Mouse (Mus musculus) left cerebral cortex, adult 2 months (tissue): ENCODE data around the gene Tbc1d22a. TPM values are rescaled to one million over a fixed set of nuclear protein-coding genes. Genes with fewer than 3 reads are reported as not detected.
A peak's percentile ranks its signal among the peaks of the same experiment; 100 is the strongest.
"Not testable (repeated sequence)": the region's sequence is repeated elsewhere in the genome, so short reads cannot be mapped to it uniquely, and the experiment has no call there.

ENCODE experiments used
- DNase-seq, 2 experiments: peaks; one replicate each; pipeline ENCODE4 v3.0.0; 2021 to 2022; ENCODE audit warnings: low spot score in 2 of 2, mixed read lengths in 1 of 2; ENCODE audit errors: extremely low spot score in 1 of 2
- H3K27ac ChIP-seq: fragments of 200-600 bp; 2 replicates; pipeline ENCODE4 v1.8.1; 2022
- H3K4me3 ChIP-seq: fragments of 200-600 bp; 2 replicates; pipeline ENCODE4 v1.8.1; 2022
- CTCF ChIP-seq: fragments of 200-600 bp; IDR thresholded peaks from 2 replicates; pipeline ENCODE4 v1.8.1; 2022; ENCODE audit warnings: antibody characterized with exemption, mild to moderate bottlenecking, moderate library complexity
- intact Hi-C: fragments of 180-260 bp; cut with DNase I; formaldehyde crosslinking; loops from one replicate; pipeline ENCODE4 v1.15.1; 2025
- total RNA-seq, 2 experiments: library from RNA; stranded (reverse); gene quantifications; 2 replicates each; pipeline ENCODE4 v1.2.3; 2021

The Tbc1d22a gene
- total RNA-seq, 2 experiments from 2014 or later = 32.8 to 34.3 TPM

DNA sequence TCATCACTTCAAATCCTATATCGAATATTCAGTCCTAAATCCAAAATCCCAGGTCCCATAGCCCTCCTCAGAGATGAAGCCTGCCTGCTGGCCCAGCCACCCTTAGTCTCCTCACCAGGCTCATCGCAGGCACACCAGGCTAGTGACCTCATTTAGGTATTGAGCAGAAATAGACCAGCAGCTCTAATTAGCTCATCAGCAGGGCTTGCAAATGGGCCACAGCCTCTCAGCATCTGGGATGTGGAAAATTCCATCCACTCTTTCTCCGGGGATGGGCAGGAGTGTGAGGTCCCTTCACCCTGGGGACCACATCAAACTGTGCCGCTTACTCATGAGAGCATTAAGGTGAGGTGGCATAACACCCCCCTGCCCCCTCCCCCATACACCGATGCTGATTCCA, 15.2 kb upstream of the Tbc1d22a start:
- intact Hi-C loops = no loop called here
- Histone ChIP-seq H3K4me3 (no peak overlapping the region), H3K27ac (peak overlapping the region; percentile 67)
- no peak for TF ChIP-seq CTCF
- no peak for DNase-seq

DNA sequence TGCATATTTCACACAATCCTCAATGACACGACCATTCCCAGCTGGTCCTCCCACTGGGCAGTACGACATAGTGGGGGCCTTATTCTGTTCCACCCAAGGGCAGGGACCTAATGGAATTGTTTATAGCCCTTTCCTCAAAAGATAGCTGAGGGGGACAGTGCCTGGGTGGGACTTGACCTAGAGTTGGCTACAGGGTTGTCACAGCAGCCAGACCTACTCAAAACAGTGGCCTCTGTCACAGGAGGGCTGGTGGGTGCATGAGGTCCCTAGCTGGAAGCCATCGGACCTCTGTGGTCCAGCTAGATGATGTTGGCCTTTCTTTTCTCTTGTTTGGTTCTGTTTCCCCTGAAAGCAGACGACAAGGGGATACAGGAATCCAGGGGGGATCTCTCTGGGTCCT, 14.8 kb upstream of the Tbc1d22a start:
- TF ChIP-seq CTCF = no peak
- intact Hi-C loops = no loop called here
- Histone ChIP-seq H3K27ac (peak overlapping the region; percentile 67), H3K4me3 (no peak overlapping the region)
- DNase-seq = no peak

DNA sequence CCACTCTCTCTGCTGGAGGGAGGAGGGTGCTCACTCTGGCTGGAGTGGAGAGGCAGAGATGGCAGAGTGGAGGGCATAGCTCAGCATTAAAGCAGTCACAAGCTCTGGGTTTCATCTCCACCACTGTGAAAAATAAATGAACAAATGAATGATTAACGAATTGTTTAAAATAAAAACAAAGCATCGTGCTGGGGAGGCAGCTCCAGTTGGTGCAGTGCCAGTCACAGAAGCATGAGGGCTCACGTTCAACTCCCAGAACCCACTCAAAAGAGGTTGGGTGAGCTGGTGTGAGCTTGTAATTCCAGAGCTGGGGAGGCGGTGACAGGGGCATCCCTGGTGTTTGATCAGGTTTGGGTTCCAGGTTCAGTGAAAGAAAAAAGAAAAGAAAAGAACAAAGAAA, 14.1 kb upstream of the Tbc1d22a start:
- no peak overlapping the region for H3K4me3 ChIP-seq
- no peak for TF ChIP-seq CTCF
- H3K27ac ChIP-seq = peak overlapping the region; percentile 67
- DNase-seq = no peak
- intact Hi-C loops = no loop called here

DNA sequence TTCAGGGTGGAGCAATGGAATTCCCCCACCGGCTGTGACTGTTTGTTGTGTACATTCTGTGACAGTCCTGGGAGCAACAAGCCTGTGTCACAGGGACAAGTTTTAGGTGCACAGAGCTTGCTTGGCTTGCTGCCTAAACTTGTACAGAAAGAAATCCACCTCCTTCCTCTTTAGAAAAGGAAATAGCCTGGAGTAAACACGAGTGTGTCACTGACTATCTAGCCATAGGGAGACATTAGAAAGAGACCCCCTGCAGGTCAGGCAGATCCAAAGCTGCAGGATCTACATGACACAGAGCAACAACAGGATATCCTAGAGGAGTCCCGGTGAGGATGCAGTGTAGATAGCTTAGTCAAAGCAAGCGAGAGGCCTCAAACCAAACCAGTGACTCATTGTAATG, 13.2 kb upstream of the Tbc1d22a start:
- no peak overlapping the region; the same call in 1 of the 2 replicates for H3K27ac ChIP-seq
- H3K4me3 ChIP-seq = no peak overlapping the region
- intact Hi-C loops = no loop called here
- DNase-seq = no peak
- TF ChIP-seq CTCF = no peak

DNA sequence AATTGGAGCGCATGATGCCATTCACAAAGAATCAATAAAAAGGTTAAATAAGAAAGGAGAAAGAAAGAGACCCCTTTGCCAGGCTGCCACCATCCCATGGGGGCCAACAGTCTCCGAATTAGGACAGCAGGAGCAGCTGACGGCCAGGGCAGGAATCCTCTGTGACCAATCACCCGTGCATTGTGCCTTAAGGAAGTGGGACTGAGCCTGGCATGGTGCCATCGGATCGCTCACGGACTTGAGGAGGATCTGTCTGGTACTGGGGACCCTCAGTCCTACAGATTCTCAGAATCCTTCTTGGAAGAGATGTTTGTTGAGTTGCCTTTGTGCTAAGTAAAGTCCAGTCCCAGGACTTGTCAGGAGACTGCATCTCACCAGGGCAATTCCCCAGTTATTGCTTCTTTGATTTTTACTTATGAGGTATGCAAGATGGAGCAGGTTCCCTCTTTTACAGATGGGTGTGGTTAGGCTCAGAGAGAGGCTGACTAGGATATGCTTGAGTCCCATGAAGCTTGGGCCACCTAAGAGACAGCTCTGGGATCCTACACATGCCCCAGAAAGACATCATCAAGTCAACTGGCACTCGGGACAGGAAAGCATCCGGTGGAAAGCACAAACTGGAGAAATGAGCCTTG, 12.4 kb upstream of the Tbc1d22a start:
- H3K27ac ChIP-seq = no peak overlapping the region
- no peak for DNase-seq
- TF ChIP-seq CTCF = no peak

DNA sequence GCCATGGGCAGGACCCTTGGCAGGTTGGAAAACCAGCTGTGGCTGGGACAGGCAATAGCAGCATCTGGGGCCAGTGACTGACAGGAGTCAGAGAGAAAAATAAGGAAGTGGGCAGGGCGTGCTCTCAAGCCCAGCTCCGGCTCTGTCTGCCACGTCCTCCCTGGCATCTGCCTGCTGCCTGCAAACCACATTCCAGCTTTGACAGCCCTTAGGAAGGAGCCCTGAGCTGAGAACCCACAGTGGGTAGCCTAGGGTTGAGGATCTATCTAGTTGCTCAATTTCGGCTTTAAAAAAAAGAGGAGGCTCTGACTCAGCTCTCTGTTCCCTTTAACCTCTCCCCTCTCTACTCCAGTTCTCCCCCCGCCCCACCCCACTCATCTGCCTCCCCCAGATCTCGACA, 11.6 kb upstream of the Tbc1d22a start:
- DNase-seq = no peak
- intact Hi-C loops = no loop called here
- no peak overlapping the region for H3K4me3 ChIP-seq
- TF ChIP-seq CTCF = no peak
- no peak overlapping the region for H3K27ac ChIP-seq

More for the DNA sequence above, 12.4 kb upstream of the Tbc1d22a start:
- H3K4me3 ChIP-seq = no peak overlapping the region
- intact Hi-C loops = no loop called here

DNA sequence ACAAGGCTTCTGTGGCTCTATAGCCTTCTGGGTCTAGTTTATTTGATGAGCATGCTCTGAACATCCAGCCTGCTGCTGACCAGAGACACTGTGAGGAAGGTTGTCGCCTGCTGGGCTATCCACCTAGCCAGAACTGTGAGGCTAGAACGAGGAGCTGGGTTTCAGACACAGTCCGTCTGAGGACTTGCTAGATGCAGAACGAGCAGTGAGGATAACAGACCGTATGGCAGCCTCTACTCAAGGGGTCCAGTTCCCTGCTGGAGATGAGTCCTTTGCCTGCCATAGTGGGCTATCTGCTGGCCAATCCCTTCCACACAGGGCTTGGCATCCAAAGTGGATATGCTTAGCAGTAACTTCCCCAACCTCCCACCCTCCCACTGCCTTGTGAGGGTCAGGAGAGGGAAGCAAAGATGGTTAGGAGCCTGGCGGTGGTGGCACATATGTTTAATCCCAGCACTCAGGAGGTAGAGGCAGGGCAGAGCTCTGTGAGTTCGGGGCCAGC, 10.9 kb upstream of the Tbc1d22a start:
- DNase-seq = no peak
- H3K27ac ChIP-seq = no peak overlapping the region
- no peak overlapping the region for H3K4me3 ChIP-seq
- no peak for TF ChIP-seq CTCF
- intact Hi-C loops = no loop called here

DNA sequence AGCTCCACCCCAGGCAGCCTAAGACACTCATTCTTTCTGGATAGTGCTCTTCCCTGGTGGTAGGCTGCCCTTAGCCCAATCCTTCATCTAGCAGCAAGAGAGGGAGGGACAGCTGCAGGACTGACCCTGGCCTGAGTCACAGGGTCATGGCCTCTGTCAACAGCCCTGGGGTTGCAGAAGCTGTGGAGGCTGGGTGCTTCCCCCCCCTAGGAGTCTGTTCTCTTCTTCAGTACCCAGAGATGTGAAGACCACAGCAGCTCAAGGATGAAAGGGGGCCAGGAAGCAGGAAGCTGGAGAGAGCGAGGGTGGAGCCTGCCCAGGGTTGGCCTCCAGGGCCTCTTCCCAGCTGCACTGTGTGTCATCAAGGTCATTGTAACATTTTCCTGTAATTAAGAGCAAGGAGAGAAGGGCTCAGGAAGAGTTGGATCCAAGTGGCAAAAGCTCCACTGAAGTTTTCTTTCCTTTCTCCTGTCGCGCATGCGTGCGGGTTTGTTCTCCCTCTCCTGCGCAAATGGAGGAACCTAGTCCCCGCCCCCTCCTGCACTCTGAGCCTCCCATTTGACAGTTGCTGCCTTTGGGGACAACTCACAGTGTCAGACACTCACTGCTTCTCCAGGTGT, 10.2 kb upstream of the Tbc1d22a start:
- H3K4me3 ChIP-seq = no peak overlapping the region
- no peak for DNase-seq
- H3K27ac ChIP-seq = no peak overlapping the region
- TF ChIP-seq CTCF = no peak
- intact Hi-C loops = no loop called here

DNA sequence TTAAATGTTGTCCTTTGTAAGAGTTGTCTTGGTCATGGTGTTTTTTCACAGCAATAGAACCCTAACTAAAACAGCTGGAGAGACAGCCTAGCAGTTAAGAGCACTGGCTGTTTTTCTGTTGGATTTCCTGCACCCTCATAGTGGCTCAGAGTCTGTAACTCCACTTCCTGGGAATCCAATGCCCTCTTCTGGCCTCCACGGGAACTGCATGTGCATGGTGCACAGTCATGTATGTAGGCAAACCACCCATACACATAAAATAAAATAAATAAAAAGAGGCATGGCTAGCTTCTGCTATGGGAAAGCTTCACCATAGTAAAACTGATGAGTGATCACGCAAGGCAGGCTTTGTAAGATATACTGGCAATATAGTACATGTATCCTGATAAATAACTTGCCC, 9.0 kb upstream of the Tbc1d22a start:
- TF ChIP-seq CTCF = peak; percentile 64
- intact Hi-C loops = no loop called here
- Histone ChIP-seq H3K27ac (no peak overlapping the region), H3K4me3 (no peak overlapping the region)
- no peak for DNase-seq

DNA sequence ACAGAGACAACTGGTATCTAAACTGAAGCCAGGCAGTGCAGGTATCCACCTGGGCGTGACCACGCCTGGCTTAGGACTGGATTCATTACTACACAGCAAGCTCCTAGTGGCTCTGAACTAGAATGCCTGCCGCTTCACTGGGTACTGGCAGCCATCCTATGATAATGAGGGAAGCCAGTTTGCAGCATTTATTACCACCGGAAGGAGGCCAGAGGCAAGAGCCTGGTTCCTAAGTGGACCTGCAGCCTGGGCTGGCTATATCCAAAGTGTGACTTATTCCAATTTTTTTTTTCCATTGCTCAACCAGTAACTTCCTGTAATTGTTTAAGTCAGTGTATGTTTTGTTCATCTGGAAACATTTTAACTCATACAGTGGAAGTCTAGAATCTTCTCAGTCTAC, 7.9 kb upstream of the Tbc1d22a start:
- intact Hi-C loops = no loop called here
- TF ChIP-seq CTCF = no peak; the same call in none of the 2 replicates
- Histone ChIP-seq H3K4me3 (no peak overlapping the region), H3K27ac (no peak overlapping the region)
- no peak for DNase-seq

DNA sequence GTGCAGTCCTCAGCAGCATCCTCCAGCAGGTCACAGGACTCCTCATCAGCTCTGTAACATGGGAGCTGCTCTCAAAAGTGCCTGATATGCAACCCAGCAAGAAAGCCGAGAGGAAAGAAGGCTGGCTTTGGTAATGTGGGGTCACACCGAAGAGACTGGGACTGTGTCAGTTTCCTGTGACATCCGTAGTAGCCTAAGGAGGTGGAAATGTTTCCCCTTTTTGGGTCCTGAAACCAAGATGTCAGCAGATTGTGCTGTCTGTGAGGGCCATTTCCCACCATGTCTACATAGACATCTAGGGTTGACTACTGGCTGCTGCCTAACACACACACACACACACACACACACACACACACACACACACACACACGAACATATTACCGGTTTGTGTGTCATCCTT, 2.1 kb upstream of the Tbc1d22a start:
- not testable (repeated sequence) for H3K4me3 ChIP-seq, DNase-seq, H3K27ac ChIP-seq
- intact Hi-C loops = loop anchor here (10.0 kb wide), 1 partner anchor 157 kb away; the partner anchor contains the start of gene Gramd4

DNA sequence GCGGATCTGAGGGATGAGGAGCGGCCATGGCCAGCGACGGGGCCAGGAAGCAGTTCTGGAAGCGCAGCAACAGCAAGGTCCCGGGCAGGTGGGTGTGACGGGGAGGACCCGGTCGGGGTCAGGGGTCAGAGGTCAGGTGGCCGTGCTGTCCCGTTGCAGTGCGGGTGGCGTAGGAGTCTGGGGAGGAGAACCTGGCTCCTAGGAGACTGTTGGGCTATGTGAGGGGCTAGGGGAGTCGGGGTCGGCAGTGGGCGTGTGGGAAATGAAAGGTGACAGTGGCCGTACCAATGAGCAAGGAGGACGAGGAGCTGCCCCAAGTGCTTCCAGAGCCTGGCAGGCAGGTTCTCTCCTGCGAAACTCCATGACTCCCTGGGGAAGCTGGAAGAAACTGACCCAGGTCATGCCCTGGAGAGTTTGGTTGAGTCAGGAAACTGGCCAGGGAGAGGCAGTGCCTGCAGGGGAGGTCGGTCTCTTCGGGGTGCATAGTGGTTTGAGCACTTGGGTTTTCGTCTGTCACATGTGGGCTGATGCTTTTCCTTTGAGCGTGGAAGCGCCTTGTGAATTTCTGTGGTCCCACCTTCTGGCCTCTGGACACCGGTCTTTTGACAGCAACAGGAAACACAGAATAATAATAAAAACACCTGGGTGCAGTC, 416 bp downstream of the Tbc1d22a start:
- intact Hi-C loops = loop anchor here (1.0 to 10.0 kb wide), 2 partner anchors 29 to 160 kb away; partner anchors contain the start of gene Gramd4
- no peak for TF ChIP-seq CTCF
- peak overlapping the region; percentile 88 for H3K27ac ChIP-seq

DNA sequence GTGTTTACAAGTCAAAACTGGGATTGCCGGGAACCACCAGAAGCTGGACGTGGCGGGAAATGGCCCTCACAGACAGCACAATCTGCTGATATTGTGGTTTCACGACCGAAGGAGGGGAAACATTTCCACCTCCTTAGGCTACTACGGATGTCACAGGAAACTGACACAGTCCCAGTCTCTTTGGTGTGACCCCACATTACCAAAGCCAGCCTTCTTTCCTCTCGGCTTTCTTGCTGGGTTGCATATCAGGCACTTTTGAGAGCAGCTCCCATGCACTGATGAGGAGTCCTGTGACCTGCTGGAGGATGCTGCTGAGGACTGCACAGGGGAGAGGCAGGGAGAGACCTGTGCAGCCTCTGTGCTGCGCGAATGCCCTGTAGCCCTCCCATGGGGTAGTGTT, 2.4 kb downstream of the Tbc1d22a start:
- not testable (repeated sequence) for H3K27ac ChIP-seq, DNase-seq, H3K4me3 ChIP-seq
- intact Hi-C loops = loop anchor here (10.0 kb wide), 1 partner anchor 162 kb away; the partner anchor contains the start of gene Gramd4

More for the DNA sequence above, 416 bp downstream of the Tbc1d22a start:
- no peak for DNase-seq
- H3K4me3 ChIP-seq = peak overlapping the region; percentile 84
